Mouse (Mus musculus): ENCODE results near the gene Olfr1499.

GRCm38 (mm10) chr19:13777578-13777977 lies 41.7 kb downstream of the Olfr1499 start, which contains the start of gene Olfr1496:
- no peak for TF ChIP-seq CTCF (IDR thresholded peaks at IDR 0.05; ENCODE audit: extremely low read depth, insufficient read depth, insufficient read length, insufficient replicate concordance)
- TF ChIP-seq POLR2A (IDR thresholded peaks at IDR 0.05; ENCODE audit: low read depth, low read length): no peak
